Comparison of ENCODE assay signal across 8 mouse cellular contexts in genomic region chr8:104170118-104171049, GRCm38 (mm10). TPM values are rescaled to one million over a fixed set of nuclear protein-coding genes. Genes with fewer than 3 reads are reported as not detected.
DNase-seq lines count a peak whose midpoint lies in the region; ATAC-seq and TF ChIP-seq lines count a peak whose summit lies in the region.

Gene Bean1 (plus strand): TSS chr8:104170442.

- H3K9me3 ChIP-seq in embryonic facial prominence, embryonic 14.5 days (ENCODE audit: control insufficient read depth, low read length), result no peaks in the 10 kb centered on the region
- H3K9me3 ChIP-seq in heart, embryonic 12.5 days (replicated peaks), result no peaks in the 10 kb centered on the region
- no peaks in the 10 kb centered on the region for H3K9me3 ChIP-seq in lung, embryonic 16.5 days (ENCODE audit: control insufficient read depth, low read length)

- ATAC-seq in embryonic facial prominence, embryonic 14.5 days (ENCODE audit: low read depth), result peak; percentile 86
- ATAC-seq in heart, embryonic 12.5 days (ENCODE audit: insufficient number of reproducible peaks, low FRiP score), result peak; percentile 67
- peak; percentile 85 for ATAC-seq in lung, embryonic 16.5 days (ENCODE audit: low read depth)

- TF ChIP-seq CTCF in thymus, adult 2 months (IDR thresholded peaks at IDR 0.05; ENCODE audit: borderline replicate concordance, control insufficient read depth, extremely low read depth, insufficient read depth, low read length, poor library complexity), result no peak

- H3K4me1 ChIP-seq in thymus, adult 2 months (replicated peaks; ENCODE audit: control insufficient read depth, insufficient read depth, low read length), result no peaks in the 10 kb centered on the region
- H3K4me1 ChIP-seq in embryonic facial prominence, embryonic 14.5 days (ENCODE audit: control insufficient read depth, insufficient read depth, low read length), result peaks cover 5% of the 10 kb centered on the region; the same call in 1 of the 2 replicates
- peaks cover 11% of the 10 kb centered on the region; the same call in 1 of the 2 replicates for H3K4me1 ChIP-seq in heart, embryonic 12.5 days (replicated peaks)
- peaks cover 4% of the 10 kb centered on the region; the same call in 1 of the 2 replicates for H3K4me1 ChIP-seq in lung, embryonic 16.5 days (replicated peaks; ENCODE audit: control insufficient read depth, insufficient read depth, low read length)

- no peak for DNase-seq in thymus, adult 2 months
- DNase-seq in thymus, postnatal 25 days, result no peak
- DNase-seq in embryonic facial prominence, embryonic 14.5 days (ENCODE audit: low spot score), result peak; percentile 35
- DNase-seq in kidney, postnatal 10 days, result peak; percentile 66
- DNase-seq in retina, embryonic 14.5 days (ENCODE audit: low spot score), result peak; percentile 61
- DNase-seq in MN1 (ENCODE audit: low spot score), result no peak

- H3K9ac ChIP-seq in embryonic facial prominence, embryonic 14.5 days (ENCODE audit: low read depth, low read length), result peak within 1 kb of the TSS; percentile 76
- H3K9ac ChIP-seq in heart, embryonic 12.5 days, result peak within 1 kb of the TSS; percentile 71
- H3K9ac ChIP-seq in lung, embryonic 16.5 days (ENCODE audit: low read length), result peak within 1 kb of the TSS; percentile 73

- 5% methylated on average over 77 of the region's 87 CpGs for WGBS in thymus, adult 2 months
- WGBS in embryonic facial prominence, embryonic 14.5 days, result 4% methylated on average over 31 of the region's 87 CpGs
- WGBS in heart, embryonic 12.5 days, result 1% methylated on average over 85 of the region's 87 CpGs
- WGBS in lung, embryonic 16.5 days, result 3% methylated on average over 42 of the region's 87 CpGs

- peak within 1 kb of the TSS; percentile 98 for H3K4me2 ChIP-seq in embryonic facial prominence, embryonic 14.5 days (ENCODE audit: low read depth, low read length)
- peak within 1 kb of the TSS; percentile 94 for H3K4me2 ChIP-seq in heart, embryonic 12.5 days
- peak within 1 kb of the TSS; percentile 99 for H3K4me2 ChIP-seq in lung, embryonic 16.5 days (ENCODE audit: low read depth, low read length)

- H3K27me3 ChIP-seq in thymus, adult 2 months (ENCODE audit: control insufficient read depth, insufficient read depth, low read length), result peaks cover 19% of the 10 kb centered on the region
- peaks cover 45% of the 10 kb centered on the region for H3K27me3 ChIP-seq in embryonic facial prominence, embryonic 14.5 days (replicated peaks; ENCODE audit: control insufficient read depth, insufficient read depth, low read length)
- peaks cover 58% of the 10 kb centered on the region for H3K27me3 ChIP-seq in heart, embryonic 12.5 days (replicated peaks)
- peaks cover 45% of the 10 kb centered on the region for H3K27me3 ChIP-seq in lung, embryonic 16.5 days (ENCODE audit: control insufficient read depth, insufficient read depth, low read depth, low read length)

- peak within 1 kb of the TSS; percentile 9 for H3K4me3 ChIP-seq in thymus, adult 2 months (ENCODE audit: control insufficient read depth, insufficient read depth, low read length)
- peak within 1 kb of the TSS; percentile 67 for H3K4me3 ChIP-seq in embryonic facial prominence, embryonic 14.5 days (ENCODE audit: low read depth, low read length)
- peak within 1 kb of the TSS; percentile 62 for H3K4me3 ChIP-seq in heart, embryonic 12.5 days
- H3K4me3 ChIP-seq in lung, embryonic 16.5 days (ENCODE audit: low read length), result peak within 1 kb of the TSS; percentile 63

- no peak within 1 kb of the TSS for H3K27ac ChIP-seq in thymus, adult 2 months (ENCODE audit: control insufficient read depth, insufficient read depth, low read length)
- H3K27ac ChIP-seq in embryonic facial prominence, embryonic 14.5 days (replicated peaks; ENCODE audit: low read depth, low read length), result no peak within 1 kb of the TSS
- no peak within 1 kb of the TSS for H3K27ac ChIP-seq in heart, embryonic 12.5 days (ENCODE audit: poor library complexity, severe bottlenecking)
- H3K27ac ChIP-seq in lung, embryonic 16.5 days (ENCODE audit: low read length), result no peak within 1 kb of the TSS

- H3K36me3 ChIP-seq in thymus, adult 2 months (ENCODE audit: control insufficient read depth, insufficient read depth, low read length), result no peaks in the 10 kb centered on the region
- no peaks in the 10 kb centered on the region for H3K36me3 ChIP-seq in embryonic facial prominence, embryonic 14.5 days (ENCODE audit: control insufficient read depth, insufficient read depth, low read length)
- no peaks in the 10 kb centered on the region for H3K36me3 ChIP-seq in heart, embryonic 12.5 days
- no peaks in the 10 kb centered on the region for H3K36me3 ChIP-seq in lung, embryonic 16.5 days (ENCODE audit: control insufficient read depth, insufficient read depth, low read length)

- no peak for TF ChIP-seq POLR2A in thymus, adult 2 months (IDR thresholded peaks at IDR 0.05; ENCODE audit: control insufficient read depth, extremely low read depth, insufficient read depth, low read length, poor library complexity)

RNA-seq across cellular contexts. Expression of gene Bean1, which starts in this region (rescaled TPM):
- 0.70 and 0.82 TPM in 2 replicates for polyA plus RNA-seq in thymus, adult 2 months (2012; rRNA removed)
- polyA plus RNA-seq in embryonic facial prominence, embryonic 14.5 days (2014; fragmentation: Nextera tagmentation; extraction: Ambion mirVana), result 2.1 and 2.5 TPM in 2 replicates
- polyA plus RNA-seq in heart, embryonic 12.5 days (2016; fragmentation: Nextera tagmentation; extraction: Ambion mirVana), result 0.27 and 0.28 TPM in 2 replicates
- polyA plus RNA-seq in lung, embryonic 16.5 days (2015; fragmentation: Nextera tagmentation; extraction: Ambion mirVana), result 0.57 and 0.62 TPM in 2 replicates

Comparison
In these comparisons a context has a peak if more than half of its experiments do, and no peak if none do; other contexts are left out.
1. Peak in ATAC-seq, H3K4me3 ChIP-seq, H3K9ac ChIP-seq and H3K4me2 ChIP-seq in heart, embryonic 12.5 days; RNA of the gene not detected or under 1 TPM.
2. Peak in ATAC-seq, H3K4me3 ChIP-seq, H3K9ac ChIP-seq and H3K4me2 ChIP-seq in lung, embryonic 16.5 days; RNA of the gene not detected or under 1 TPM.
3. DNase-seq: peak in embryonic facial prominence, embryonic 14.5 days (single experiment), kidney, postnatal 10 days (single experiment) and retina, embryonic 14.5 days (single experiment); none in thymus, adult 2 months (single experiment), thymus, postnatal 25 days (single experiment) and MN1 (single experiment).
4. H3K4me3 ChIP-seq: peak in every context shown above with its lines; median percentile 67 in embryonic facial prominence, embryonic 14.5 days; 63 in lung, embryonic 16.5 days; 62 in heart, embryonic 12.5 days; 9 in thymus, adult 2 months.
5. Peak in every context shown above with its lines, with median percentiles within 50 percentile points of each other: ATAC-seq, H3K4me2 ChIP-seq and H3K9ac ChIP-seq.